Mouse (Mus musculus): ENCODE results near the gene Metap1.

Metap1 gene

GRCm38 (mm10) chr3:138489327-138490033 is at the start of gene Metap1:
Gene Metap1, minus strand, starts transcription at chr3:138489515.
- peak; percentile 76 for DNase-seq (ENCODE audit: low read depth)

- DNase-seq (ENCODE audit: low read depth): no peak
Observed at GRCm38 (mm10) chr3:138536031-138536430, 46.7 kb upstream of the Metap1 start.

GRCm38 (mm10) chr3:138532764-138533163 is 43.4 kb upstream of the Metap1 start:
- no peak for DNase-seq (ENCODE audit: low read depth)

- no peak for DNase-seq (ENCODE audit: low read depth)
Observed at GRCm38 (mm10) chr3:138531479-138532181, 42.3 kb upstream of the Metap1 start.

- no peak for DNase-seq (ENCODE audit: low read depth)
Observed at GRCm38 (mm10) chr3:138530578-138531478, 41.5 kb upstream of the Metap1 start.

- DNase-seq (ENCODE audit: low read depth): no peak
Observed at GRCm38 (mm10) chr3:138528265-138528664, 39.0 kb upstream of the Metap1 start.

GRCm38 (mm10) chr3:138527667-138528231 is 38.4 kb upstream of the Metap1 start:
- no peak for DNase-seq (ENCODE audit: low read depth)

- DNase-seq (ENCODE audit: low read depth): peak; percentile 97
Observed at GRCm38 (mm10) chr3:138526916-138527666, 37.8 kb upstream of the Metap1 start.

- peak; percentile 75 for DNase-seq (ENCODE audit: low read depth)
Observed at GRCm38 (mm10) chr3:138526073-138526915, 37.0 kb upstream of the Metap1 start, which contains the start of gene Eif4e. Gene Eif4e, plus strand, starts transcription at chr3:138526179.

GRCm38 (mm10) chr3:138525494-138525893 is 36.2 kb upstream of the Metap1 start:
- no peak for DNase-seq (ENCODE audit: low read depth)

- no peak for DNase-seq (ENCODE audit: low read depth)
Observed at GRCm38 (mm10) chr3:138523956-138524355, 34.6 kb upstream of the Metap1 start.

GRCm38 (mm10) chr3:138519218-138519617 is 29.9 kb upstream of the Metap1 start:
- no peak for DNase-seq (ENCODE audit: low read depth)

- no peak for DNase-seq (ENCODE audit: low read depth)
Observed at GRCm38 (mm10) chr3:138517881-138518280, 28.6 kb upstream of the Metap1 start.

GRCm38 (mm10) chr3:138515656-138516370 is 26.5 kb upstream of the Metap1 start:
- DNase-seq (ENCODE audit: low read depth): peak; percentile 62

GRCm38 (mm10) chr3:138514749-138515148 is 25.4 kb upstream of the Metap1 start:
- DNase-seq (ENCODE audit: low read depth): no peak

GRCm38 (mm10) chr3:138513243-138513642 is 23.9 kb upstream of the Metap1 start:
- DNase-seq (ENCODE audit: low read depth): no peak

GRCm38 (mm10) chr3:138510471-138510870 is 21.2 kb upstream of the Metap1 start:
- no peak for DNase-seq (ENCODE audit: low read depth)

GRCm38 (mm10) chr3:138509581-138509980 is 20.3 kb upstream of the Metap1 start:
- no peak for DNase-seq (ENCODE audit: low read depth)

- DNase-seq (ENCODE audit: low read depth): no peak
Observed at GRCm38 (mm10) chr3:138506749-138507148, 17.4 kb upstream of the Metap1 start.

GRCm38 (mm10) chr3:138503754-138504153 is 14.4 kb upstream of the Metap1 start:
- DNase-seq (ENCODE audit: low read depth): no peak
